Mouse (Mus musculus) erythroblast, embryonic 14.5 days (primary cell): ENCODE measurements at regions not wholly inside any gene's neighbourhood (a gene's known extent, or its start where the extent isn't known, plus 50 kb on each side); places are given as distances from the start of the nearest gene placed in this dataset.

Experiments used
- GATA1 ChIP-seq: IDR thresholded peaks from 2 replicates; pipeline ENCODE4 v1.6.1; 2012; ENCODE audit warnings: low read length, inconsistent platforms, mixed read lengths
- TAL1 ChIP-seq: IDR thresholded peaks from 3 replicates; pipeline ENCODE4 v1.6.1; 2012; ENCODE audit warnings: low read length, inconsistent platforms, mixed read lengths

GRCm38 (mm10) chr10:17014826-17015225, 708.2 kb upstream of the Cited2 start:
- no peak for TF ChIP-seq GATA1
- no peak for TF ChIP-seq TAL1
